Mouse (Mus musculus) naive thymus-derived CD4-positive, alpha-beta T cell, adult 2 months (primary cell): Measurements from ENCODE around the gene Dip2b.
A peak's percentile ranks its signal among the peaks of the same experiment; 100 is the strongest.

Experiments
- DNase-seq: peaks from one replicate; pipeline ENCODE4 v3.0.0-alpha.2; 2011; ENCODE audit warnings: low read depth

Gene Dip2b

GRCm38 (mm10) chr15:100129151-100129790, 90.8 kb downstream of the Dip2b start:
- DNase-seq = no peak

GRCm38 (mm10) chr15:100139665-100140064, 101.2 kb downstream of the Dip2b start:
- no peak for DNase-seq

- peak; percentile 51 for DNase-seq
These were observed 102.0 kb downstream of the Dip2b start for GRCm38 (mm10) chr15:100140428-100140827.

DNA sequence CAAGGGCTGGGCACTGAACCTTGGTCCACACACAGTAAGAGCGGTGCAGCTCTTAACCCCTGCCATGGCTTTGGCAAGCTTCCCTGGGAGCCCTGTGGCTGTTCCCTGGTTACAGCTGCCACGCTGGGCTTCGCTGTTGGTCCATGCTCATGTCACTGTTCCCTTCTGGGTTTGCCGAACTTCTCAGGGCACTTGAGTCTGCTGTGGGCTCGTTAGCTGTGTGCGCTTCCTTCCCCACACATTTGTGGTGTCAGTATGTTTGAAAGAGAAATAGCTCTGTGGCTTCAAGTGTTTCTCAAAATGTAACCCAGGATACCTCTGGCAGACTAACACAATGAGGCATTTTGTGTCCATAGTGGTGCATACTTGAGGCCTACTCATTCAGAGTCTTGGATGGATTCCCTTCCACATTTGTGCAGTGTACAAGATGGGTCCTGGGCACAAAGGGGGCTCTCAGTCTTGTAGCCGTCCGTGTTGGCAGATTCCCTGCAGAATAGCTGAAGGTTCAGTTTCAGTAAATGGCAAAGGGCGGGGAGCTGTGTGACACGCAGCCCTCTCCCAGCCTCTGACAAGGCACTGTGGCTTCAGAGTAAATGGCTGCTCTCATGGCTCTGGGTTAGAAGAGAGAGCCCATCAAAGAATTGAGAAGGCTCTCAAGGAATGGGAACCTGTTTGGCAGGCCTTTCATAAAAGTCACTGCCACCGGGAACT, 104.8 kb downstream of the Dip2b start:
- no peak for DNase-seq

GRCm38 (mm10) chr15:100144854-100145824, 106.7 kb downstream of the Dip2b start:
- DNase-seq = no peak

GRCm38 (mm10) chr15:100145917-100146316, 107.5 kb downstream of the Dip2b start:
- no peak for DNase-seq

GRCm38 (mm10) chr15:100150593-100150992, 112.1 kb downstream of the Dip2b start:
- no peak for DNase-seq

DNA sequence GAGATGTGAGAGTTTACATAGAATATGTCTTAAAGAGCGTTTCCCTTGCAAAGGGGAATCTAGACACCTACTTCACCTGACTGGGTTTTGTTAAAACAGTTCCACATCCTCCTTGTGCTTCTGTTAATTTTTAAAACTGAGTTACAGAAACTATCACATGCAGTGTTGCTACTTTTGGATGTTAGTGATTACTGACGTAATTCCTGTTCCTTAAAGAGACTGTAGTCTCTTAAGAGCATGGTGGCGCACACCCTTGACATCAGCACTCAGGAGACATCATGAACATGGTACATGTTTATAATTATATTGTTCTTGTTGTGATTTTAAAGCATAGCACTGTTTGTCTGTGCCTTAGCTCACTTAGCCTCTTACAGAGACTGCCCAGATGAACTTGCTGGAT, 113.9 kb downstream of the Dip2b start:
- DNase-seq = no peak

- DNase-seq = no peak
These were observed 114.6 kb downstream of the Dip2b start for GRCm38 (mm10) chr15:100153024-100153423.

GRCm38 (mm10) chr15:100156095-100156707, 117.7 kb downstream of the Dip2b start:
- DNase-seq = no peak

DNA sequence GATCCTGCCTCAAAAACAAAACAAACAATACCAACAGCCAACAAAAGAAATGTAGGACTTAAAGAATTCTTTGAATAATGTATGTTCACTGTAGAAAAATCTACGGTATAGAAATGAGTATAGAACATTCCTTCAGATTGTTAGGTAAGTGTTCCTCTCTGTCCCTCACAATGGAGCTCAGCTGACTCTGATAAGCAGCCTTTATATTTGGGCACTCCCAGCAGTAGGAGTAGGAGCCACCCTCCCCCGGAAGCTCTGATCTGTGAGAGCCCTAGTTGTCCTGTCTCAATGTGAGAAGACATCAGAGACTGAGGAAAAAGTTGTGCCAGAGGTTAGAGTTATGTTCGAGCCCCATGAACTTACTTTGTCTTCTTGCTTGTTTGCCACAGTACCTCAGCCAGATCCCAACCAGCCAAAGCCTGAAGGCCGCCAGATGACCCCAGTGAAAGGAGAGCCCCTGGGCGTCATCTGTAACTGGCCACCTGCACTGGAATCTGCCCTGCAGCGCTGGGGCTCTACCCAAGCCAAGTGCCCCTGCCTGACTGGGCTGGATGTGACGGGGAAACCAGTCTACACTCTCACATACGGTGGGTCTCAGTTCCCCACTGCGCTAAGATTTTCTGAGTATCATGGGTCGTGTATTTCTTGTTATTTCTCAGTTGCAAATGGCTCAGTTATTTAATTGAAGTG, 118.5 kb downstream of the Dip2b start:
- no peak for DNase-seq

GRCm38 (mm10) chr15:100158985-100159384, 120.5 kb downstream of the Dip2b start:
- DNase-seq = no peak

GRCm38 (mm10) chr15:100161747-100162280, 123.3 kb downstream of the Dip2b start:
- no peak for DNase-seq

GRCm38 (mm10) chr15:100163381-100164051, 125.1 kb downstream of the Dip2b start:
- DNase-seq = no peak

GRCm38 (mm10) chr15:100166464-100166863, 128.0 kb downstream of the Dip2b start:
- DNase-seq = no peak

DNA sequence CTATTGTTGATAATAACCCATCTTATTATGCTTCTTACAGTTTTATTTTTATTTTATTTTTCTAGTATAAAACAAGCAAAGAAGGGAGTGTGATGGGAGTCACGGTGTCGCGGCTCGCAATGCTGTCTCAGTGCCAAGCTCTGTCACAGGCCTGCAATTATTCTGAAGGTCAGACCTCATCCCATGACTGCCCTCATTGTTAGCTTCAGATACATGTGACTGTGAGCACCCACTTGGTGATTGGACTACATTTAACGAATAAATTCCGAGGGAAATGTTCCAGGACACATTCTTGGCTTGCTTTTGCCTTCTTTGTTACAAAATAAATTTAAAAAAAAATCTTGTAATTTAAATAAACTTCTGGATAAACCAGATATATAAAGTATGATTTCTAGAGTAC, 129.3 kb downstream of the Dip2b start:
- no peak for DNase-seq

- no peak for DNase-seq
These were observed 129.7 kb downstream of the Dip2b start for GRCm38 (mm10) chr15:100168191-100168606.

DNA sequence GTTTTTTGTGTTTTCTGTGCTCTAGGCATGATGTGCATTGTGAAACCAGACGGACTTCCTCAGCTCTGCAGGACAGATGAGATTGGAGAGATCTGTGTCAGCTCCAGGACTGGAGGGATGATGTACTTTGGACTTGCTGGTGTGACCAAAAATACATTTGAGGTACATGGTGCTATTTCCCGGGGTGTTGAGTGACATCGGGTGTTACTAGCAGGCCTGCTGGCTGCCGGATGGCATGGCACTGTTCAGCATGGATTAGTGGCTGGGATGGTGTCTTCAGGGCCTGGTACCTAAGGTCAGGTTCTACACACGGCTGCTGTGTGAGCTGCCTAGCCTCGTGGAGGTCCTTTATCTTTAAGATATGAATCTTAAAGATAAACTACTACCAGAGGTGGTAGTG, 136.7 kb downstream of the Dip2b start:
- DNase-seq = no peak

GRCm38 (mm10) chr15:100177167-100177566, 138.7 kb downstream of the Dip2b start:
- no peak for DNase-seq

GRCm38 (mm10) chr15:100177575-100177974, 139.1 kb downstream of the Dip2b start:
- no peak for DNase-seq

DNA sequence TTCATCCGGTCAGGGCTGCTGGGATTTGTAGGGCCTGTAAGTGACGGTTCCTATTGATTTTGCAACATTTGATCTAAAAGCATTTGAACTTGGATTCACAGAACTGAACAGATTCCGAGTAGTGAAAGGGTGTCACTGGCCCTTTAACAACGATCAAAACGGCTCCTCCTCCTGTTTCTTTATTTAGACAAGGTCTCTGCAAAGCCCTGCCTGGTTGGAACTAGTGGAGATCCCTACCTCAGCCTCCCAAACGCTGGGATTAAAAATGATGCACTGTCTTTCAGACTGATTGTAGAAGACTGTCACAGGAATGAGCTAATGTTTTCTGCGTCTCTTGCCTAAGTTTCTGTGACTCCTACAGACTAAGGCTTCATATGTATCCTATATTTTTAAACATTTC, 140.0 kb downstream of the Dip2b start:
- no peak for DNase-seq
